Mouse (Mus musculus): ENCODE measurements around the gene Ep300.
"Not testable (repeated sequence)": the region's sequence is repeated elsewhere in the genome, so short reads cannot be mapped to it uniquely, and the experiment has no call there.

The Ep300 gene

GRCm38 (mm10) chr15:81594146-81594696, 9.1 kb downstream of the Ep300 start:
- DNase-seq (ENCODE audit: low spot score in 2 of 2) = no peak

DNA sequence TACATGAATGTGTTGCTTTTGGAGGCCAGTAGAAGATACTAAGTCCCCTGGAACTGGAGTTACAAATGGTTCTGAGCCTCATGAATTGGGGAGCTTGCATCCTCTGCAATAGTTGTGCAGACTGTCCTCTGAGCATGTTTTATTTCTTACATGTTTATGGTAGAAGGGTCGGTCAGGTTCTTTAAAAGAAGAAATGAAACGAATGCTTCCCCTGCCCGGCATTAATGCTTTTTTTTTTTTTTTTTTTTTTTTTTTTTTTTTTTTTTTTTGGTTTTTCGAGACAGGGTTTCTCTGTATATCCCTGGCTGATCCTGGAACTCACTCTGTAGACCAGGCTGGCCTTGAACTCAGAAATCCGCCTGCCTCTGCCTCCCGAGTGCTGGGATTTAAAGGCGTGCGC, 13.6 kb downstream of the Ep300 start:
- DNase-seq (ENCODE audit: low spot score in 2 of 2) = not testable (repeated sequence)

- DNase-seq (ENCODE audit: low spot score in 2 of 2) = no peak
These were observed 20.1 kb downstream of the Ep300 start for GRCm38 (mm10) chr15:81605241-81605640.

- DNase-seq (ENCODE audit: low spot score in 2 of 2) = peak; percentile 6 to 46
These were observed 21.5 kb downstream of the Ep300 start for GRCm38 (mm10) chr15:81606634-81607033.

GRCm38 (mm10) chr15:81649516-81650455, 64.6 kb downstream of the Ep300 start:
- no peak for DNase-seq (ENCODE audit: low spot score in 2 of 2)

DNA sequence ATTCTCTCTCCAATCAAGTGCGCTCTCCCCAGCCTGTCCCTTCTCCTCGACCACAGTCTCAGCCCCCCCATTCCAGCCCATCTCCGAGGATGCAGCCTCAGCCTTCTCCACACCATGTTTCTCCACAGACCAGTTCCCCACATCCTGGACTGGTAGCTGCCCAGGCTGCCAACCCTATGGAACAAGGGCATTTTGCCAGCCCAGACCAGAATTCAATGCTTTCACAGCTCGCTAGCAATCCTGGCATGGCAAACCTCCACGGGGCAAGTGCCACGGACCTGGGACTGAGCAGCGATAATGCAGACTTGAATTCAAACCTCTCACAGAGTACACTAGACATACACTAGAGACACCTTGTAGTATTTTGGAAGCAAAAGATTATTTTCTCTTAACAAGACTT, 65.5 kb downstream of the Ep300 start:
- no peak for DNase-seq (ENCODE audit: low spot score in 2 of 2)

DNA sequence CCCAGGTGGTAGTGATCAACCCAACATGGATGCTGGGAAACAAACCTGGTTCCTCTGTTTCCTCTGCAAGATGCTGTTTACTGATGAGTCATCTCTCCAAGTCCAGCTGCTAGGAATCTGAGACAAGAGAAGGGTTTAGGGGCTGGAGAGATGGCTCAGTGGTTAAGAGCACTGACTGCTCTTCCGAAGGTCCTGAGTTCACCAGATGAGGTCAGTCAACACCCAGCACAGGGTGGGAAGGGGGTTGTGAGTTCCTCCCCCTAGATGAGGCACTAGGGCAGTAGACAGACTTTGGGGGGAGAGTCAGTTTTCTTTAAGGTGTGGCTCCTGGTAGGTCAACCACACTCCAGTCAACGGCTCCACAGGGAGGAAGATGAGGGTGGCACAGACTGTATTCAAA, 76.5 kb downstream of the Ep300 start:
- no peak for DNase-seq (ENCODE audit: low spot score in 2 of 2)

DNA sequence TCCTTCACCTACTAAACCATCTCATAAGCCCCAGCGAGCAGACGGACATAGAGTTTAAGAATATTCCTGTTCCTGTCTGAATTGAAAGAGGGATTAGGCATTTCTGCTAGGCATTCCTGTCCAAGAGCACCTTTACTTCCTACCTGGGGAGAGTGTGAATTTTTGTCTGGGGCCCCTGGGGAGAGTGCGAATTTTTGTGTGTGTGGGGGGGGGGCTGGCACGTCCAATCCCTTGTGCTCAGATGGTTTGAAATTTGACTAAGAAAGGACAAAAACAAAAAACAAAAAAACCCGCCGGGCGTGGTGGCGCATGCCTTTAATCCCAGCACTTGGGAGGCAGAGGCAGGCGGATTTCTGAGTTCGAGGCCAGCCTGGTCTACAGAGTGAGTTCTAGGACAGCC, 78.1 kb downstream of the Ep300 start:
- no peak for DNase-seq (ENCODE audit: low spot score in 2 of 2)

DNA sequence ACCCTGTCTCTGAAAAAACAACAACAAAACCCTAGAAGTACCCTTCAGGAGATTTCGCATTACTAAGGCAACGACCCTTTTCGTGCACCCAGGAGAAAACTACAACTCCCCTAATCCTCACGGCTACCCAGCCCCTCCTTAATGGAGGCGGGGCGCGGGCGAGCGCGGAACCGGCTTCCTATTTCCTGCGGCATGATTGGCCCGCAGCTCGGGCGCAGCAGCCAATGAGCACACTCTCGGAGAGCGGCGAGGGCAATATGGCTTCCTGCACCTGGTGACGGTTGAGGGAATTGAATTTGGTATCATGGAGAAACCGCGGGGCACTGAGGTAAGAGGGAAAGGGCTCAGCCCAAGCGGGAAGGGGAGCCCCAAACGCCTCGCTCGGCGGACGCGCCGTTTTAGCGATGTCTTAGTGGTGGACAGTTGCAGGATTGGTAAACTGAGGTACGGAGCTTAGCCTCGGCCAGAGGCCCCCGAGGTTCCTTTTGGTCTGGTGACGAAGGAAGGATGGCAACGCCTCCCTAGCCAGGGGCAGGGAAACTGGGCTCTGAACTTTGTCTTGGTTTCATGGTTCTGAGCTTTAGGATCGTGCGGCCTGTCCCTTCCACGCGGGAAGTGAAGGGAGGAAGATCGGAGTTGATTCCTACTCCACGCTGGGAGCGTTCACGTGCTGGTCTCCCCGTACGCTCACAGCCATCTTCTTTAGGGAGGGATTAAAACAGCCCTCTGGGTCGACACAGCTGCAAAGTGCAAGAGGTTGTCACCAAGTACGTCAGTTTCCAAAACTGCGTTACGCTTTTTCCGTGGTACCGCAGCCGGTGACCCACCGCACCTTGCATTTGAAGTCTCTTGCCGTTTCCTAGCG, 78.8 kb downstream of the Ep300 start, which contains the start of gene L3mbtl2:
TSS of gene L3mbtl2 (plus strand) at position 193 of the 865 bp plus-strand sequence.
- DNase-seq (ENCODE audit: low spot score in 2 of 2) = peak; percentile 88 to 90

- peak in 1 of 2 experiments; percentile 15 for DNase-seq (ENCODE audit: low spot score in 2 of 2)
These were observed 81.8 kb downstream of the Ep300 start for GRCm38 (mm10) chr15:81666957-81667356.

- DNase-seq (ENCODE audit: low spot score in 2 of 2) = peak in 1 of 2 experiments; percentile 32
These were observed 85.1 kb downstream of the Ep300 start for GRCm38 (mm10) chr15:81670231-81670640.

GRCm38 (mm10) chr15:81676637-81677036, 91.5 kb downstream of the Ep300 start:
- DNase-seq (ENCODE audit: low spot score in 2 of 2) = no peak

GRCm38 (mm10) chr15:81680301-81680805, 95.2 kb downstream of the Ep300 start:
- DNase-seq (ENCODE audit: low spot score in 2 of 2) = no peak

- no peak for DNase-seq (ENCODE audit: low spot score in 2 of 2)
These were observed 108.3 kb downstream of the Ep300 start for GRCm38 (mm10) chr15:81693366-81693966.

- DNase-seq (ENCODE audit: low spot score in 2 of 2) = peak; percentile 57 to 73
These were observed 109.1 kb downstream of the Ep300 start for GRCm38 (mm10) chr15:81693967-81694881.

DNA sequence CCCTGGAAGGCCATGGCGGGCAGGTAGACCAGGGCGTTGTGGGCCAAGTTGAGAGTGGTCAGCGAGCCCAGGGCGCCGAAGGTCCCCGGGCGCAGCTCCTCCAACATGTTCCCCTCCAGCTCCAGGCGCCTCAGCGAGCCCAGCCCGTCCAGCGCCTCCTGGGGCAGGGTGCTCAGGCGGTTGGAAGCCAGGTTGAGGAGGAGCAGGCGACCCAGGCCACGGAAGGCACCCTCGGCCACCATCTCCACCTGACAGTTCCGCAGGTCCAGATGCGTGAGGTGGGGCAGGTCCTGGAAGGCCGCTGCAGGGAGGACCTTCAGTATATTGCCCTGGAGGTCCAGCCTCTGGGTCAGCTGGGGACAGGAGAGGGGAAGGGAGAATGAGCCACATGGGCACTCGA, 109.7 kb downstream of the Ep300 start:
- no peak for DNase-seq (ENCODE audit: low spot score in 2 of 2)

GRCm38 (mm10) chr15:81697175-81697574, 112.0 kb downstream of the Ep300 start, which contains the start of gene Chadl:
Gene Chadl, minus strand, starts transcription at chr15:81697287.
- no peak for DNase-seq (ENCODE audit: low spot score in 2 of 2)

DNA sequence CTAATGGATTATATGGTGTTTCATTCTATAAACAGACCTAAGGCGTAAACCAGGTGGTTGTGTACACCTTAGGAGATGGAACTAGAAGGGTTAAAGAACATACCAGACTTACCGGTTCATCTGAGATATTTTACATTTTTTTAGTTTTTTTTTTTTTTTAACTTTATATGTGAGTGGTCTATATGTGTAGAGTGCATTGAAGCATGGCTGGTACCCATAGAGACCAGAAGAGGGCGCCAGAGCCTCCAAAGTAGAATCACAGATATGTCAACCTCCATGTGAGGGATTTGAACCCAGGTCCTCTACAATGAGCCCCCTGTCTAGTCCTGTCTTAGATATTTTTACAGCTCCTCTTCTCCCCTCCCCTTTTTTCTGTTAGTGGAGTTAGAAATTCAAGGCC, 112.7 kb downstream of the Ep300 start:
- peak in 1 of 2 experiments; percentile 19 for DNase-seq (ENCODE audit: low spot score in 2 of 2)

- DNase-seq (ENCODE audit: low spot score in 2 of 2) = no peak
These were observed 113.4 kb downstream of the Ep300 start for GRCm38 (mm10) chr15:81698532-81698931.

GRCm38 (mm10) chr15:81700161-81700560, 115.0 kb downstream of the Ep300 start:
- no peak for DNase-seq (ENCODE audit: low spot score in 2 of 2)

Measured in thymus, postnatal 10 days (tissue).